ENCODE assay signal across 24 mouse cellular contexts in genomic region chr3:105436971-105437370, GRCm38 (mm10). TPM values are rescaled to one million over a fixed set of nuclear protein-coding genes. Genes with fewer than 3 reads are reported as not detected.
"Had no signal": no experiment of that assay in that cellular context is flagged by ENCODE, and none has a peak within 500 bp of the region (broad histone marks: within the 10 kb centered on the region; RNA-seq: fewer than 3 reads in every experiment).

No protein-coding gene starts in this region.

- DNase-seq: gastrocnemius, adult 2 months; gastrocnemius, postnatal 10 days; gastrocnemius, postnatal 25 days; heart, adult 18-20 months; heart, postnatal 10 days; heart, postnatal 4 days; kidney, adult 18-20 months; kidney, adult 8-10 months; kidney, postnatal 10 days; kidney, postnatal 25 days; kidney, postnatal 4 days; layer of hippocampus, postnatal 36 days; left cerebral cortex, postnatal 4 days had no signal

- H3K4me1 ChIP-seq: hindbrain, embryonic 10.5 days; hindbrain, embryonic 12.5 days; intestine, embryonic 15.5 days; limb, embryonic 13.5 days; limb, embryonic 15.5 days had no signal

- ATAC-seq: inflammation-experienced regulatory T-cells, adult 6 months; intestine, embryonic 15.5 days; intestine, postnatal 0 days had no signal

- H3K4me3 ChIP-seq: gastrocnemius, adult 2 months; heart, embryonic 10.5 days; heart, embryonic 12.5 days; hindbrain, embryonic 10.5 days; hindbrain, embryonic 12.5 days; intestine, embryonic 15.5 days; layer of hippocampus, adult 2 months; limb, embryonic 13.5 days; limb, embryonic 15.5 days had no signal

RNA-seq across cellular contexts. Expression of gene Kcnd3, which starts 15.2 kb away (rescaled TPM):
- total RNA-seq: granulocyte monocyte progenitor cell, adult 5-6 weeks had no signal
- polyA plus RNA-seq: inflammation-experienced regulatory T-cells, adult 6 months had no signal
